Mouse (Mus musculus) CH12.LX (cell line): ENCODE data around the gene C1ql1. TPM values are rescaled to one million over a fixed set of nuclear protein-coding genes. Genes with fewer than 3 reads are reported as not detected.

Experiments used
- DNase-seq: peaks from one replicate; pipeline ENCODE4 v3.0.0-alpha.2; 2013; ENCODE audit errors: extremely low read depth
- H3K27ac ChIP-seq: 2 replicates; pipeline ENCODE4 v1.5.1; 2012; ENCODE audit warnings: low read depth, mild to moderate bottlenecking, control low read depth, moderate library complexity; ENCODE audit not compliant: insufficient read depth
- H3K27me3 ChIP-seq: replicated peaks from 2 replicates; pipeline ENCODE3; 2012; ENCODE audit warnings: inconsistent platforms
- H3K36me3 ChIP-seq, 2 experiments: replicated peaks in 1 of 2; 2 replicates each; pipeline versions ENCODE3 to v1.6.1; 2012; ENCODE audit warnings: inconsistent platforms in 1 of 2, low read length in 1 of 2, mild to moderate bottlenecking in 1 of 2, mixed read lengths in 1 of 2, moderate library complexity in 1 of 2; ENCODE audit not compliant: control insufficient read depth in 1 of 2, insufficient read depth in 1 of 2
- H3K4me1 ChIP-seq, 2 experiments: 2 replicates each; pipeline ENCODE4 v1.6.1; 2012; ENCODE audit warnings: inconsistent platforms in 1 of 2, moderate library complexity in 1 of 2; ENCODE audit not compliant: insufficient read depth in 2 of 2, control insufficient read depth in 1 of 2
- H3K4me2 ChIP-seq: 2 replicates; pipeline ENCODE4 v1.6.1; 2012; ENCODE audit warnings: low read depth, mild to moderate bottlenecking, control low read depth; ENCODE audit not compliant: poor library complexity, insufficient read depth, severe bottlenecking
- H3K4me3 ChIP-seq, 3 experiments: fragments of 150-350 bp in 1 of 3; sonication (generic) in 1 of 3; replicated peaks in 1 of 3; 2 replicates each; pipeline versions ENCODE3 to v1.5.1; 2011 to 2012; ENCODE audit warnings: low read depth in 2 of 3, low read length in 2 of 3, mild to moderate bottlenecking in 2 of 3, moderate library complexity in 2 of 3, control low read depth in 1 of 3, improper control_type of control experiment in 1 of 3, inconsistent platforms in 1 of 3, mixed read lengths in 1 of 3; ENCODE audit not compliant: poor library complexity in 1 of 3
- H3K79me2 ChIP-seq: replicated peaks from 2 replicates; pipeline ENCODE4 v1.6.1; 2012; ENCODE audit warnings: mild to moderate bottlenecking, moderate library complexity; ENCODE audit not compliant: control insufficient read depth, poor library complexity, insufficient read depth, severe bottlenecking; ENCODE audit errors: extremely low read depth
- H3K9ac ChIP-seq: 2 replicates; pipeline ENCODE4 v1.6.1; 2012; ENCODE audit warnings: low read depth, mild to moderate bottlenecking, control low read depth, moderate library complexity; ENCODE audit not compliant: insufficient read depth
- H3K9me3 ChIP-seq: replicated peaks from 2 replicates; pipeline ENCODE3; 2012; ENCODE audit warnings: low read length, inconsistent platforms, mixed read lengths
- CHD2 ChIP-seq: IDR thresholded peaks from 2 replicates; pipeline ENCODE4 v1.6.1; 2011; ENCODE audit warnings: low read length, improper control_type of control experiment
- CTCF ChIP-seq, 2 experiments: IDR thresholded peaks in 1 of 2; conservative IDR thresholded peaks in 1 of 2; 2 replicates each; pipeline ENCODE4 v1.5.1; 2011 to 2012; ENCODE audit warnings: low read depth in 2 of 2, low read length in 2 of 2, improper control_type of control experiment in 1 of 2, inconsistent platforms in 1 of 2, mild to moderate bottlenecking in 1 of 2, moderate library complexity in 1 of 2
- EP300 ChIP-seq: IDR thresholded peaks from 2 replicates; pipeline ENCODE4 v1.6.1; 2011; ENCODE audit warnings: low read length, improper control_type of control experiment
- GABPA ChIP-seq: IDR thresholded peaks from 2 replicates; pipeline ENCODE4 v1.6.1; 2012; ENCODE audit warnings: low read depth, low read length, improper control_type of control experiment, inconsistent platforms; ENCODE audit not compliant: insufficient replicate concordance
- IRF4 ChIP-seq: IDR thresholded peaks from 2 replicates; pipeline ENCODE4 v1.6.1; 2014; ENCODE audit warnings: low read depth, mild to moderate bottlenecking, inconsistent platforms, low read length, improper control_type of control experiment
- JUND ChIP-seq: conservative IDR thresholded peaks from 2 replicates; pipeline ENCODE4 v1.6.1; 2011; ENCODE audit warnings: low read depth, low read length, improper control_type of control experiment
- MAX ChIP-seq: IDR thresholded peaks from 2 replicates; pipeline ENCODE4 v1.6.1; 2011; ENCODE audit warnings: low read length, improper control_type of control experiment
- MYC ChIP-seq: IDR thresholded peaks from 2 replicates; pipeline ENCODE4 v1.6.1; 2011; ENCODE audit warnings: low read depth, mild to moderate bottlenecking, improper control_type of control experiment, low read length
- RCOR1 ChIP-seq: conservative IDR thresholded peaks from 2 replicates; pipeline ENCODE4 v1.6.1; 2012; ENCODE audit warnings: low read depth, mild to moderate bottlenecking, inconsistent platforms, low read length, improper control_type of control experiment
- TBP ChIP-seq: conservative IDR thresholded peaks from 2 replicates; pipeline ENCODE4 v1.6.1; 2011; ENCODE audit warnings: low read depth, low read length, improper control_type of control experiment
- TCF12 ChIP-seq: IDR thresholded peaks from 2 replicates; pipeline ENCODE4 v1.6.1; 2014; ENCODE audit warnings: low read depth, mild to moderate bottlenecking, inconsistent platforms, low read length, improper control_type of control experiment
- UBTF ChIP-seq: IDR thresholded peaks from 2 replicates; pipeline ENCODE4 v1.6.1; 2012; ENCODE audit warnings: low read depth, mild to moderate bottlenecking, inconsistent platforms, low read length, improper control_type of control experiment, moderate library complexity
- ZMIZ1 ChIP-seq: IDR thresholded peaks from 2 replicates; pipeline ENCODE4 v1.6.1; 2012; ENCODE audit warnings: low read depth, mild to moderate bottlenecking, inconsistent platforms, low read length, improper control_type of control experiment
- dilution Hi-C: fragments of 300-500 bp; cut with MboI; formaldehyde crosslinking; loops from 2 replicates; pipeline ENCODE4 v1.14.3; 2020; ENCODE audit warnings: low sequenced_read_pairs; ENCODE audit not compliant: extremely low pct_unique_long_range_greater_than_20kb, extremely low pct_ligation_motif_present
- in situ Hi-C: fragments of 300-500 bp; cut with MboI; formaldehyde crosslinking; loops from 3 replicates; pipeline ENCODE4 v1.14.3; 2019; ENCODE audit warnings: low sequenced_read_pairs, low pct_ligation_motif_present, low pct_unique_long_range_greater_than_20kb, mixed read lengths
- polyA plus RNA-seq: library from polyadenylated mRNA; unstranded; fragments of >175 nt; gene quantifications from 2 replicates; pipeline ENCODE4 v1.2.1, GENCODE M21; 2012; ENCODE audit warnings: low read depth; ENCODE audit not compliant: insufficient read length
- total RNA-seq, 2 experiments: library from RNA; depleted of rRNA; stranded (reverse); fragments of 300-350 nt in 1 of 2; fragments of >200 nt in 1 of 2; gene quantifications; 2 replicates each; pipeline ENCODE4 v1.2.3; 2012 to 2014

Gene C1ql1
- total and polyA plus RNA-seq, 3 experiments, result not detected

DNA sequence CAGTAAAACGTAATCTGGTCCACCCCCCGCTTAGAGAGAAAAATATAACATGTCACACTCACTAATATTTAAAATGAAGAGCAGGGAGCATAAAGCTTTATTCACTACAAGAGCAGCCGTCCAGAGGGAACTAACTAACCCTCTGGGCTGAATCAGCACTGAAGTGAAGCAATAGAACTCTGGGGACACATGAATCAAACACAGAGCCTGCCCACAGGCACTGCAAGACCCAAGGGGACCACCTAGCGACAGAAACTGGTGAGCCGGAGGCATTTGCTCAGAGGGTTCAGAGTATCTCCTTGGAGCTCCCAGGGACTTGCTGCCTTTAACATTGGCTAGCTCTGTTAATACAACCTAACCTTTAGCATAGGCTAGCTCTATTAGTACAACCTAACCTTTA is 56.4 kb downstream of the C1ql1 start:
- H3K4me3 ChIP-seq, result no peak overlapping the region
- H3K27ac ChIP-seq, result no peak overlapping the region
- no peaks in the 10 kb centered on the region for H3K36me3 ChIP-seq
- in situ Hi-C loops (no loop called here), dilution Hi-C loops (no loop called here)
- no peak overlapping the region for H3K9ac ChIP-seq
- H3K4me1 ChIP-seq, result peaks cover 14 to 27% of the 10 kb centered on the region in 2 experiments
- no peaks in the 10 kb centered on the region for H3K79me2 ChIP-seq
- DNase-seq, result no peak
- peaks cover 73% of the 10 kb centered on the region for H3K27me3 ChIP-seq
- H3K4me2 ChIP-seq, result no peak overlapping the region
- TF ChIP-seq RCOR1 (no peak), IRF4 (no peak), MYC (no peak), JUND (no peak), CTCF (conservative IDR thresholded peaks at IDR 0.05 in 1 of 2, IDR thresholded peaks at IDR 0.05 in 1 of 2; ENCODE audit: low read depth in 2 of 2, low read length in 2 of 2) (no peak), TBP (no peak), CHD2 (no peak), ZMIZ1 (no peak), EP300 (no peak), GABPA (no peak), TCF12 (no peak), MAX (no peak), UBTF (no peak)
- TF ChIP-seq, all 38 proteins: peak for 0
- H3K9me3 ChIP-seq, result no peaks in the 10 kb centered on the region

Other genes starting within 250 kb of the C1ql1 start
- gene Ccdc43, start 248.9 kb downstream of the C1ql1 start, total RNA-seq (2012; rRNA removed), result 43.4 and 45.4 TPM in 2 replicates
- 56.4 and 59.8 TPM in 2 replicates for gene Ccdc43, start 248.9 kb downstream of the C1ql1 start, total RNA-seq (2014; rRNA removed)
- 52.7 and 53.4 TPM in 2 replicates for gene Ccdc43, start 248.9 kb downstream of the C1ql1 start, polyA plus RNA-seq
- not detected in 2 replicates for gene Adam11, start 185.2 kb downstream of the C1ql1 start, total RNA-seq (2012; rRNA removed)
- not detected in 2 replicates for gene Adam11, start 185.2 kb downstream of the C1ql1 start, total RNA-seq (2014; rRNA removed)
- gene Adam11, start 185.2 kb downstream of the C1ql1 start, polyA plus RNA-seq, result not detected in 2 replicates
- not detected in 2 replicates for gene Gjc1, start 127.0 kb downstream of the C1ql1 start, total RNA-seq (2012; rRNA removed)
- not detected in 2 replicates for gene Gjc1, start 127.0 kb downstream of the C1ql1 start, total RNA-seq (2014; rRNA removed)
- gene Gjc1, start 127.0 kb downstream of the C1ql1 start, polyA plus RNA-seq, result not detected in 2 replicates
- gene Higd1b, start 110.8 kb downstream of the C1ql1 start, total RNA-seq (2012; rRNA removed), result not detected in 2 replicates
- not detected in 2 replicates for gene Higd1b, start 110.8 kb downstream of the C1ql1 start, total RNA-seq (2014; rRNA removed)
- gene Higd1b, start 110.8 kb downstream of the C1ql1 start, polyA plus RNA-seq, result not detected in 2 replicates
- 216 and 259 TPM in 2 replicates for gene Eftud2, start 65.7 kb downstream of the C1ql1 start, total RNA-seq (2012; rRNA removed)
- 117 and 135 TPM in 2 replicates for gene Eftud2, start 65.7 kb downstream of the C1ql1 start, total RNA-seq (2014; rRNA removed)
- gene Eftud2, start 65.7 kb downstream of the C1ql1 start, polyA plus RNA-seq, result 403 and 410 TPM in 2 replicates
- gene Ccdc103, start 65.5 kb downstream of the C1ql1 start, total RNA-seq (2012; rRNA removed), result 0.38 and 0.42 TPM in 2 replicates
- gene Ccdc103, start 65.5 kb downstream of the C1ql1 start, total RNA-seq (2014; rRNA removed), result 0.24 and 0.58 TPM in 2 replicates
- gene Ccdc103, start 65.5 kb downstream of the C1ql1 start, polyA plus RNA-seq, result 0.20 TPM in 1 of 2 replicates, not detected in the other
- not detected in 2 replicates for gene Fam187a, start 61.5 kb downstream of the C1ql1 start, total RNA-seq (2012; rRNA removed)
- gene Fam187a, start 61.5 kb downstream of the C1ql1 start, total RNA-seq (2014; rRNA removed), result not detected in 2 replicates
- gene Fam187a, start 61.5 kb downstream of the C1ql1 start, polyA plus RNA-seq, result not detected in 2 replicates
- not detected in 2 replicates for gene Gfap, start 45.8 kb downstream of the C1ql1 start, total RNA-seq (2012; rRNA removed)
- not detected in 2 replicates for gene Gfap, start 45.8 kb downstream of the C1ql1 start, total RNA-seq (2014; rRNA removed)
- gene Gfap, start 45.8 kb downstream of the C1ql1 start, polyA plus RNA-seq, result not detected in 2 replicates
- 50.1 and 54.4 TPM in 2 replicates for gene Kif18b, start 21.6 kb downstream of the C1ql1 start, total RNA-seq (2012; rRNA removed)
- 30.5 and 32.6 TPM in 2 replicates for gene Kif18b, start 21.6 kb downstream of the C1ql1 start, total RNA-seq (2014; rRNA removed)
- gene Kif18b, start 21.6 kb downstream of the C1ql1 start, polyA plus RNA-seq, result 47.6 and 54.0 TPM in 2 replicates
- gene Nmt1, start 81.5 kb upstream of the C1ql1 start, total RNA-seq (2012; rRNA removed), result 84.5 and 93.2 TPM in 2 replicates
- 108 and 115 TPM in 2 replicates for gene Nmt1, start 81.5 kb upstream of the C1ql1 start, total RNA-seq (2014; rRNA removed)
- gene Nmt1, start 81.5 kb upstream of the C1ql1 start, polyA plus RNA-seq, result 205 and 208 TPM in 2 replicates
- 22.4 and 24.0 TPM in 2 replicates for gene Dcakd, start 81.6 kb upstream of the C1ql1 start, total RNA-seq (2012; rRNA removed)
- gene Dcakd, start 81.6 kb upstream of the C1ql1 start, total RNA-seq (2014; rRNA removed), result 7.8 and 8.8 TPM in 2 replicates
- 74.1 and 89.0 TPM in 2 replicates for gene Dcakd, start 81.6 kb upstream of the C1ql1 start, polyA plus RNA-seq
- gene Plcd3, start 155.0 kb upstream of the C1ql1 start, total RNA-seq (2012; rRNA removed), result 24.3 and 27.4 TPM in 2 replicates
- 6.3 and 7.1 TPM in 2 replicates for gene Plcd3, start 155.0 kb upstream of the C1ql1 start, total RNA-seq (2014; rRNA removed)
- 9.7 and 11.3 TPM in 2 replicates for gene Plcd3, start 155.0 kb upstream of the C1ql1 start, polyA plus RNA-seq
- gene Acbd4, start 155.0 kb upstream of the C1ql1 start, total RNA-seq (2012; rRNA removed), result 60.9 and 62.6 TPM in 2 replicates
- 50.2 and 51.4 TPM in 2 replicates for gene Acbd4, start 155.0 kb upstream of the C1ql1 start, total RNA-seq (2014; rRNA removed)
- gene Acbd4, start 155.0 kb upstream of the C1ql1 start, polyA plus RNA-seq, result 68.4 and 75.1 TPM in 2 replicates
- gene Hexim1, start 169.5 kb upstream of the C1ql1 start, total RNA-seq (2012; rRNA removed), result 25.9 and 38.9 TPM in 2 replicates
- gene Hexim1, start 169.5 kb upstream of the C1ql1 start, total RNA-seq (2014; rRNA removed), result 16.4 and 20.2 TPM in 2 replicates
- gene Hexim1, start 169.5 kb upstream of the C1ql1 start, polyA plus RNA-seq, result 50.4 and 51.8 TPM in 2 replicates
- gene Hexim2, start 185.7 kb upstream of the C1ql1 start, total RNA-seq (2012; rRNA removed), result 31.4 and 33.3 TPM in 2 replicates
- 28.8 and 33.0 TPM in 2 replicates for gene Hexim2, start 185.7 kb upstream of the C1ql1 start, total RNA-seq (2014; rRNA removed)
- gene Hexim2, start 185.7 kb upstream of the C1ql1 start, polyA plus RNA-seq, result 27.0 and 31.6 TPM in 2 replicates
- gene Fmnl1, start 224.4 kb upstream of the C1ql1 start, total RNA-seq (2012; rRNA removed), result 35.0 and 36.5 TPM in 2 replicates
- gene Fmnl1, start 224.4 kb upstream of the C1ql1 start, total RNA-seq (2014; rRNA removed), result 5.6 and 6.9 TPM in 2 replicates
- gene Fmnl1, start 224.4 kb upstream of the C1ql1 start, polyA plus RNA-seq, result 104 and 118 TPM in 2 replicates